Mouse (Mus musculus) ES-E14 (cell line): Measurements from ENCODE around the gene Kcnip1. TPM values are rescaled to one million over a fixed set of nuclear protein-coding genes. Genes with fewer than 3 reads are reported as not detected.
A peak's percentile ranks its signal among the peaks of the same experiment; 100 is the strongest.

Experiments
- DNase-seq: peaks from one replicate; pipeline ENCODE4 v3.0.0-alpha.2; 2013; ENCODE audit warnings: low read depth, low spot score
- H3K27ac ChIP-seq: 2 replicates; pipeline ENCODE4 v1.5.1; 2012; ENCODE audit warnings: low read depth, mild to moderate bottlenecking, low read length, moderate library complexity, mixed read lengths; ENCODE audit not compliant: poor library complexity, insufficient read depth, severe bottlenecking
- H3K36me3 ChIP-seq: 2 replicates; pipeline ENCODE4 v1.6.1; 2012; ENCODE audit warnings: mild to moderate bottlenecking, low read length, moderate library complexity, mixed read lengths; ENCODE audit not compliant: control insufficient read depth, poor library complexity, insufficient read depth, severe bottlenecking
- H3K4me1 ChIP-seq, 2 experiments: fragments of 150-350 bp in 1 of 2; sonication (generic) in 1 of 2; 2 replicates each; pipeline ENCODE4 v1.6.1; 2012; ENCODE audit warnings: low read length in 2 of 2, mild to moderate bottlenecking in 1 of 2, mixed read lengths in 1 of 2; ENCODE audit not compliant: control insufficient read depth in 2 of 2, insufficient read depth in 2 of 2, poor library complexity in 1 of 2
- H3K4me3 ChIP-seq, 2 experiments: fragments of 150-350 bp in 1 of 2; sonication (generic) in 1 of 2; 2 replicates each; pipeline ENCODE4 v1.5.1; 2012; ENCODE audit warnings: low read length in 2 of 2, low read depth in 1 of 2, mild to moderate bottlenecking in 1 of 2, mixed read lengths in 1 of 2; ENCODE audit not compliant: insufficient read depth in 1 of 2, poor library complexity in 1 of 2, severe bottlenecking in 1 of 2
- H3K9ac ChIP-seq: 2 replicates; pipeline ENCODE4 v1.6.1; 2012; ENCODE audit warnings: low read depth, mild to moderate bottlenecking, low read length, mixed read lengths; ENCODE audit not compliant: poor library complexity, insufficient read depth, severe bottlenecking
- H3K9me3 ChIP-seq: fragments of 150-350 bp; sonication (generic); 2 replicates; pipeline ENCODE4 v1.6.1; 2012; ENCODE audit warnings: low read depth, mild to moderate bottlenecking, low read length; ENCODE audit not compliant: control insufficient read depth, insufficient read depth
- CHD2 ChIP-seq: IDR thresholded peaks from 2 replicates; pipeline ENCODE4 v1.6.1; 2014; ENCODE audit warnings: mild to moderate bottlenecking, low read depth, low read length, inconsistent platforms
- HCFC1 ChIP-seq: IDR thresholded peaks from 2 replicates; pipeline ENCODE4 v1.6.1; 2012; ENCODE audit warnings: low read length, inconsistent platforms, borderline replicate concordance; ENCODE audit not compliant: insufficient read depth
- MAFK ChIP-seq: IDR thresholded peaks from 2 replicates; pipeline ENCODE4 v1.6.1; 2014; ENCODE audit warnings: mild to moderate bottlenecking, low read depth, low read length, inconsistent platforms; ENCODE audit not compliant: insufficient read depth
- ZC3H11A ChIP-seq: IDR thresholded peaks from 2 replicates; pipeline ENCODE4 v1.6.1; 2012; ENCODE audit warnings: low read depth, mild to moderate bottlenecking, inconsistent platforms, low read length, borderline replicate concordance
- ZNF384 ChIP-seq: IDR thresholded peaks from 2 replicates; pipeline ENCODE4 v1.6.1; 2012; ENCODE audit warnings: low read depth, low read length, inconsistent platforms
- in situ Hi-C, 2 experiments: fragments of 600-800 bp; cut with MboI; formaldehyde crosslinking; loops; one replicate each; pipeline ENCODE4 v1.15.1; 2025; ENCODE audit warnings: low sequenced_read_pairs in 2 of 2, inconsistent platforms in 1 of 2; ENCODE audit not compliant: unreplicated experiment in 2 of 2
- total RNA-seq: library from RNA; depleted of rRNA; stranded (reverse); fragments of 300-350 nt; gene quantifications from 2 replicates; pipeline ENCODE4 v1.2.3, GENCODE M21; 2012

The Kcnip1 gene
- total RNA-seq, 1 experiment: 0.22 TPM

DNA sequence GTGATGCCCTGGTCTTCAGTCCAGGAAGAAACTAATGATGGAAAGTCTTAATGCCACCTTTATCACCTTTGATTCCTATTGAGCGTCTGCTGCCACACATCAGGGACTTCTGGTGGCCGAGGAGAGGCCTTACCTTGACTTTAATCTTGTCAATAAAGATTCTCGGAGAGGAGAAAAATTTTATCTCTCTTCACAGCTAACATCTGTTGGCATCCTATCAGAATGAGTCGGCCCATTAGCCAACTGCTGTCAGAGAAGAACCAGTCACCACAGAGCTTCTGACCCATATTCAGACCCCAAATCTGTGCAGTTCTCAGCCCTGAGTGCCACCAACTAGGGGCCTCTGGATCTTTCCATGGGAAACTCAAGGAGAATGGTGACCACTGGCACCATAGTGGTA is 107.0 kb downstream of the Kcnip1 start:
- Histone ChIP-seq H3K36me3 (no peaks in the 10 kb centered on the region), H3K9me3 (no peaks in the 10 kb centered on the region), H3K9ac (no peak overlapping the region), H3K4me3 (no peak overlapping the region), H3K4me1 (no peaks in the 10 kb centered on the region), H3K27ac (no peak overlapping the region)
- DNase-seq: no peak
- in situ Hi-C loops: no loop called here
- TF ChIP-seq MAFK: no peak
- no peak for TF ChIP-seq ZC3H11A
- no peak for TF ChIP-seq CHD2
- no peak for TF ChIP-seq ZNF384

- Histone ChIP-seq H3K27ac (no peak overlapping the region), H3K9me3 (no peaks in the 10 kb centered on the region), H3K4me1 (no peaks in the 10 kb centered on the region), H3K9ac (no peak overlapping the region), H3K36me3 (no peaks in the 10 kb centered on the region), H3K4me3 (no peak overlapping the region)
- no peak for DNase-seq
- no peak for TF ChIP-seq CHD2
- no peak for TF ChIP-seq ZNF384
- TF ChIP-seq ZC3H11A: no peak
- TF ChIP-seq MAFK: no peak
- TF ChIP-seq HCFC1: no peak
- in situ Hi-C loops: no loop called here
Observed at GRCm38 (mm10) chr11:33882731-33883328, 110.1 kb downstream of the Kcnip1 start.

DNA sequence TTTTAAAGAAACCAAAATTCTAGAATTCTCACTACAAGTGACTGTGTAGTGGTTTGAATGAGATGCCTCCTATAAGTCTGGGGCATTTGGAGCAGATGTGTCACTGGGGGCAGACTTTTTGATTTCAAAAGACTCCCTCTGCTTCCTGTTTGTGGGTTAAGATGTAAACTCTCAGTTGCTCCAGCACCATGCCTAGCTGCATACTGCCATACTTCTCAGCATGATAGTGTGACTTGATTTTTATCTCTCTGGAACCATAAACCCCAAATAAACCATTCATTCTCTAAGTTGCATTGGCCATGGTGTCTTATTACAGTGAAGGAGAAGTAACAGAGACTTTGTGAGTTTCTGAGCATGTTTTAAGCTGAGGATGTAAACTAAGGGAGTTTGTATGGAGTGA is 118.0 kb downstream of the Kcnip1 start:
- in situ Hi-C loops: no loop called here

DNA sequence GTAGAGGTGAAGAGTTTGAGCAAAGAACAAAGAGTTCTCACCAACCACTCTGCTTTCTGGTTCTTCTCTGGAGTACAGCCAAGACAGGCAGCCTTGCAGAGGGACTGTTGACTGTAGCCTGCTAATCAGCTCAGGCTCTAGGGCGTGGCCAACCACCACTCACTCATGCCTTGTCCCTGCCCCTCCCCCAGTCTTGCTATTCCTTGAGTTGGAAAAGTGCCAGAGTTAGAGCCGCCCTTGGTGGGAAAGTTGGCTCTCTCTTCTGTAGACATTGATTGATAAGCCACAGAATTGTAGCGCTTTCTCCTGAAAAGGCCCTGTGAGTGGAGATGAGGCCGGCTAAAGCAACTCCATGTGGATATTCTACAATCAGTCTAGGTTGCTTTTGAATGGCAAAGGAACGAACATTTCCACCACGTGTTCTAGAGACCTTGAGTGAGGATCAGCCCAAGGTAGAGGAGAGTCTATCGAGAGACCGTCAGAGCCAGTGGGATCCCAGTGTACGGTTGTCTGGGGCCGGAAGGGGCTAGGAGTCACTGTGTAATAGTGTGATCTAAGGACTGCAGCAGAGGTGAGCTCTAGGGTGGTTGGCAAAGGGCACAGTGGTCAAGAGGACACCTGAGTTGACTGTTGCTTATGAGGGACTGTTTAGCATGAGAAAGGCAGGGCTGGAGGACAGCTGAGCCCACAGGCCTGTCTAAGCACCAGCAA is 119.7 kb downstream of the Kcnip1 start:
- Histone ChIP-seq H3K27ac (no peak overlapping the region), H3K4me3 (no peak overlapping the region), H3K9ac (no peak overlapping the region), H3K9me3 (no peaks in the 10 kb centered on the region), H3K4me1 (peaks cover 0 to 14% of the 10 kb centered on the region in 2 experiments; a peak in 1 of 4 replicates), H3K36me3 (no peaks in the 10 kb centered on the region)
- peak; percentile 22 for DNase-seq
- in situ Hi-C loops: no loop called here
- TF ChIP-seq ZNF384 (no peak), CHD2 (no peak), ZC3H11A (no peak), MAFK (no peak), HCFC1 (no peak)

More for the DNA sequence above, 118.0 kb downstream of the Kcnip1 start:
- Histone ChIP-seq H3K36me3 (no peaks in the 10 kb centered on the region), H3K4me3 (no peak overlapping the region), H3K4me1 (peaks cover 0 to 14% of the 10 kb centered on the region in 2 experiments; a peak in 1 of 4 replicates), H3K9me3 (no peaks in the 10 kb centered on the region), H3K27ac (no peak overlapping the region), H3K9ac (no peak overlapping the region)
- TF ChIP-seq CHD2 (no peak), ZNF384 (no peak), HCFC1 (no peak)
- no peak for DNase-seq

GRCm38 (mm10) chr11:33872716-33873048 is 120.3 kb downstream of the Kcnip1 start:
- no peak for DNase-seq
- Histone ChIP-seq H3K9me3 (no peaks in the 10 kb centered on the region), H3K4me1 (peaks cover 0 to 14% of the 10 kb centered on the region in 2 experiments; a peak in 1 of 4 replicates), H3K9ac (no peak overlapping the region), H3K4me3 (no peak overlapping the region), H3K36me3 (no peaks in the 10 kb centered on the region), H3K27ac (no peak overlapping the region)
- TF ChIP-seq MAFK: no peak
- no peak for TF ChIP-seq ZC3H11A
- no peak for TF ChIP-seq ZNF384
- no peak for TF ChIP-seq CHD2
- no peak for TF ChIP-seq HCFC1
- in situ Hi-C loops: no loop called here
